ENCODE assay signal across 24 mouse cellular contexts in the genomic region with DNA sequence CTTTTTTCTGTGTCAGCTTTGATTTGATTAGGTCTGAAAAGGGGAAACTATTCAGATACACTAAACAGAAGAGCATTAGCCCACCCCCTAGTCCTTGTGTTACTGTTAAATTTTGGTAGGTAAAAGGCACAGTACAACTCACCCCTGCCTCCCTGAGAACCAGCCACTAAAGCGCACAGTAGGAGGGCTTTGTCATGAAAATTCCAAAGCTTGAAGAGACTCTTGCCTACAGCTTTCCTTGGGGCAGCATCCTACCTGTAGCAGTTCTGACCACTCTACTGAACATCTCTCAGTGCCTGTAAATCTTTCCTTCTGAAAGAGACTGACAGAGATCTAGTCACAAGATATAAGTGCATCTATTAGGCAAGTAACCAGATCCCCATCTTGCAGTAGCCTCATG.
"Had no signal": no experiment of that assay in that cellular context is flagged by ENCODE, and none has a peak within 500 bp of the region (broad histone marks: within the 10 kb centered on the region; RNA-seq: fewer than 3 reads in every experiment).

No protein-coding gene starts in this region.

- ATAC-seq: intestine, embryonic 16.5 days; midbrain, embryonic 15.5 days had no signal

- H3K27ac ChIP-seq: kidney, postnatal 0 days; layer of hippocampus, adult 2 months; liver, embryonic 14.5 days; lung, embryonic 15.5 days; midbrain, embryonic 12.5 days; midbrain, embryonic 15.5 days; neural tube, embryonic 12.5 days; neural tube, embryonic 15.5 days; stomach, postnatal 0 days had no signal

- H3K27me3 ChIP-seq: lung, embryonic 15.5 days; midbrain, embryonic 12.5 days; midbrain, embryonic 15.5 days; neural tube, embryonic 12.5 days; neural tube, embryonic 15.5 days had no signal

- H3K4me3 ChIP-seq: layer of hippocampus, adult 2 months; lung, embryonic 15.5 days; midbrain, embryonic 12.5 days; midbrain, embryonic 15.5 days; neural tube, embryonic 12.5 days; neural tube, embryonic 15.5 days had no signal

- H3K4me1 ChIP-seq: midbrain, embryonic 12.5 days; neural tube, embryonic 12.5 days had no signal

- DNase-seq: kidney, adult 18-20 months; kidney, adult 9 months; kidney, postnatal 25 days; layer of hippocampus, adult 9-11 months; lung, adult 18-20 months; lung, postnatal 10 days; lung, postnatal 4 days; retina, postnatal 1 day; right cerebral cortex, postnatal 25 days; spleen, adult 18-20 months; thymus, adult 2 months; thymus, postnatal 14 days; thymus, postnatal 4 days had no signal

- H3K9me3 ChIP-seq: lung, embryonic 15.5 days; midbrain, embryonic 15.5 days; neural tube, embryonic 15.5 days had no signal

- H3K9ac ChIP-seq: liver, embryonic 14.5 days; lung, embryonic 15.5 days; midbrain, embryonic 12.5 days; midbrain, embryonic 15.5 days; neural tube, embryonic 12.5 days; neural tube, embryonic 15.5 days had no signal

- H3K4me2 ChIP-seq: liver, embryonic 11.5 days; lung, embryonic 15.5 days; midbrain, embryonic 12.5 days; midbrain, embryonic 15.5 days; neural tube, embryonic 12.5 days; neural tube, embryonic 15.5 days had no signal

- H3K36me3 ChIP-seq: midbrain, embryonic 12.5 days; midbrain, embryonic 15.5 days had no signal
